Mouse (Mus musculus): ENCODE measurements around the gene Ift122.

DNA sequence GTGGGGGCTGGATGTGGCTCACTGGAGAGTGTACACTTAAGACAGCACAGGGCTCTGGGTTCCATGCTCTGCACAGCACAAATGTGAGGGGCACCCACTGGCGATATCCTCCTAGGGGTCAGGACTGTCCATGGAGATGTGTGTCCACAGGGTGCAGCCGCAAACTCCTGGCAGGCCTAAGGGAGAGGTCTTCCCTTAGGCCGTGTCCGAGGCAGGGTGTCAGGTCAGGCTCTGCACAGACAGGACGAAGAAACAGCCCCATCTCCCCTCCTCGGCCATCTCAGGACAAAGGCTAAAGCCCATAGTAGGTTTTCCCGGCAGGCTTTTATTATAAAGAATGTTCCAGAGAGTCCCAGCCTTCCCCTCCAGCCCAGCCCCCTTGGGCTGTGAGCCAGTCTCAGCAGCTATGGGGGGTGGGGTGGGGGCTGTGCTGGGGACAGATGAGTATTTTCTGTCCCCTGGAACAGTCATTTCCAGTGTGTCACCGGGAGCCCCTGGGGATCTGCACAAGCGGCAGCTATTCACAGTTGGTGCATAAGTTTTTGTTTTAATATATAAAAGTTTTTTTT lies 101.3 kb downstream of the Ift122 start:
- TF ChIP-seq GATA1 (IDR thresholded peaks at IDR 0.05; ENCODE audit: low read length) = no peak
- no peak for TF ChIP-seq TAL1 (IDR thresholded peaks at IDR 0.05; ENCODE audit: low read length)

Data from erythroblast, embryonic 14.5 days (primary cell).